ENCODE assay signal across 8 mouse cellular contexts in genomic region chr9:106428719-106429220, GRCm38 (mm10). TPM values are rescaled to one million over a fixed set of nuclear protein-coding genes. Genes with fewer than 3 reads are reported as not detected.
DNase-seq lines count a peak whose midpoint lies in the region; ATAC-seq lines count a peak whose summit lies in the region.

No protein-coding gene starts in this region.

- H3K4me3 ChIP-seq in neural tube, embryonic 11.5 days (ENCODE audit: low read depth, low read length) = peak overlapping the region; percentile 79
- peak overlapping the region; percentile 62 for H3K4me3 ChIP-seq in embryonic facial prominence, embryonic 15.5 days (replicated peaks)
- H3K4me3 ChIP-seq in limb, embryonic 11.5 days (ENCODE audit: low read depth, low read length) = peak overlapping the region; percentile 92
- H3K4me3 ChIP-seq in neural tube, embryonic 13.5 days = peak overlapping the region; percentile 87

- H3K36me3 ChIP-seq in neural tube, embryonic 11.5 days (ENCODE audit: control insufficient read depth, insufficient read depth, low read length) = peaks cover 11% of the 10 kb centered on the region
- peaks cover 32% of the 10 kb centered on the region for H3K36me3 ChIP-seq in embryonic facial prominence, embryonic 15.5 days
- H3K36me3 ChIP-seq in limb, embryonic 11.5 days (ENCODE audit: control insufficient read depth, insufficient read depth, low read length) = peaks cover 19% of the 10 kb centered on the region
- peaks cover 32% of the 10 kb centered on the region for H3K36me3 ChIP-seq in neural tube, embryonic 13.5 days

- H3K27ac ChIP-seq in neural tube, embryonic 11.5 days (ENCODE audit: low read depth, low read length) = peak overlapping the region; percentile 78
- H3K27ac ChIP-seq in embryonic facial prominence, embryonic 15.5 days (replicated peaks) = peak overlapping the region; percentile 98
- H3K27ac ChIP-seq in limb, embryonic 11.5 days (replicated peaks; ENCODE audit: low read depth, low read length) = peak overlapping the region; percentile 89
- peak overlapping the region; percentile 98 for H3K27ac ChIP-seq in neural tube, embryonic 13.5 days (replicated peaks)

- H3K4me1 ChIP-seq in neural tube, embryonic 11.5 days (ENCODE audit: control insufficient read depth, insufficient read depth, low read length) = peaks cover 7% of the 10 kb centered on the region
- H3K4me1 ChIP-seq in embryonic facial prominence, embryonic 15.5 days = peaks cover 12% of the 10 kb centered on the region
- peaks cover 10% of the 10 kb centered on the region; the same call in 1 of the 2 replicates for H3K4me1 ChIP-seq in limb, embryonic 11.5 days (ENCODE audit: control insufficient read depth, insufficient read depth, low read length)
- peaks cover 19% of the 10 kb centered on the region for H3K4me1 ChIP-seq in neural tube, embryonic 13.5 days (replicated peaks)

- H3K4me2 ChIP-seq in neural tube, embryonic 11.5 days (ENCODE audit: low read depth) = peak overlapping the region; percentile 47
- peak overlapping the region; percentile 68 for H3K4me2 ChIP-seq in embryonic facial prominence, embryonic 15.5 days (replicated peaks)
- peak overlapping the region; percentile 55 for H3K4me2 ChIP-seq in limb, embryonic 11.5 days (ENCODE audit: low read depth, severe bottlenecking)
- H3K4me2 ChIP-seq in neural tube, embryonic 13.5 days = peak overlapping the region; percentile 70

- intact Hi-C loops in gastrocnemius, postnatal 36 days (cut with DNase I) = loop anchor here (10.0 kb wide), 1 partner anchor 214 kb away; no protein-coding TSS in a partner anchor

- DNase-seq in neural tube, embryonic 11.5 days (ENCODE audit: low spot score) = no peak
- no peak for DNase-seq in neural tube, embryonic 10.5 days (ENCODE audit: extremely low spot score, low spot score)
- DNase-seq in limb, embryonic 11.5 days (ENCODE audit: low spot score) = no peak
- no peak for DNase-seq in left cerebral cortex, adult 11 months (ENCODE audit: low spot score)
- no peak for DNase-seq in ovary, postnatal 10 days (ENCODE audit: low spot score)
- DNase-seq in gastrocnemius, postnatal 36 days = no peak

- peak overlapping the region; percentile 54 for H3K9ac ChIP-seq in neural tube, embryonic 11.5 days (ENCODE audit: low read length)
- peak overlapping the region; percentile 44; the same call in 1 of the 2 replicates for H3K9ac ChIP-seq in embryonic facial prominence, embryonic 15.5 days
- H3K9ac ChIP-seq in limb, embryonic 11.5 days (ENCODE audit: low read length) = peak overlapping the region; percentile 73
- H3K9ac ChIP-seq in neural tube, embryonic 13.5 days = peak overlapping the region; percentile 79

- ATAC-seq in neural tube, embryonic 11.5 days (ENCODE audit: insufficient read depth, low FRiP score, low TSS enrichment) = peak; percentile 47; the same call in 1 of the 2 replicates
- peak; percentile 27 for ATAC-seq in embryonic facial prominence, embryonic 15.5 days (ENCODE audit: insufficient number of reproducible peaks, low FRiP score, low TSS enrichment, low read depth)
- ATAC-seq in limb, embryonic 11.5 days (ENCODE audit: insufficient number of reproducible peaks, low FRiP score, low TSS enrichment, low read depth) = peak; percentile 58
- ATAC-seq in neural tube, embryonic 13.5 days (ENCODE audit: low read depth) = peak; percentile 68

- no peaks in the 10 kb centered on the region for H3K9me3 ChIP-seq in neural tube, embryonic 11.5 days (ENCODE audit: control insufficient read depth, low read length)
- no peaks in the 10 kb centered on the region for H3K9me3 ChIP-seq in embryonic facial prominence, embryonic 15.5 days (replicated peaks)
- H3K9me3 ChIP-seq in limb, embryonic 11.5 days (ENCODE audit: control insufficient read depth, low read length) = no peaks in the 10 kb centered on the region
- no peaks in the 10 kb centered on the region for H3K9me3 ChIP-seq in neural tube, embryonic 13.5 days

- 18% methylated on average over 11 of the region's 11 CpGs for WGBS in neural tube, embryonic 11.5 days
- WGBS in embryonic facial prominence, embryonic 15.5 days = 13% methylated on average over 11 of the region's 11 CpGs
- 21% methylated on average over 11 of the region's 11 CpGs for WGBS in limb, embryonic 11.5 days
- WGBS in neural tube, embryonic 13.5 days = 13% methylated on average over 11 of the region's 11 CpGs

- H3K27me3 ChIP-seq in neural tube, embryonic 11.5 days (ENCODE audit: control insufficient read depth, insufficient read depth, low read length) = no peaks in the 10 kb centered on the region
- no peaks in the 10 kb centered on the region for H3K27me3 ChIP-seq in embryonic facial prominence, embryonic 15.5 days
- H3K27me3 ChIP-seq in limb, embryonic 11.5 days (ENCODE audit: control insufficient read depth, insufficient read depth, low read length) = no peaks in the 10 kb centered on the region
- no peaks in the 10 kb centered on the region for H3K27me3 ChIP-seq in neural tube, embryonic 13.5 days

RNA-seq across cellular contexts. Expression of gene Rpl29, which starts 0.5 kb away (rescaled TPM):
- polyA plus RNA-seq in neural tube, embryonic 11.5 days (2014; fragmentation: Nextera tagmentation; extraction: Ambion mirVana) = 844 and 856 TPM in 2 replicates
- 943 and 957 TPM in 2 replicates for polyA plus RNA-seq in embryonic facial prominence, embryonic 15.5 days (2015; fragmentation: Nextera tagmentation; extraction: Ambion mirVana)
- 1,049 and 1,075 TPM in 2 replicates for polyA plus RNA-seq in limb, embryonic 11.5 days (2014; fragmentation: Nextera tagmentation; extraction: Ambion mirVana)
- 576 and 729 TPM in 2 replicates for polyA plus RNA-seq in neural tube, embryonic 13.5 days (2015; fragmentation: Nextera tagmentation; extraction: Ambion mirVana)
- total RNA-seq in gastrocnemius, postnatal 36 days (2021) = 100 to 1,000 TPM; 218 to 266 TPM

RNA-seq across cellular contexts. Expression of gene Acy1, which starts 9.3 kb away (rescaled TPM):
- polyA plus RNA-seq in neural tube, embryonic 11.5 days (2014; fragmentation: Nextera tagmentation; extraction: Ambion mirVana) = 32.1 and 33.4 TPM in 2 replicates
- polyA plus RNA-seq in embryonic facial prominence, embryonic 15.5 days (2015; fragmentation: Nextera tagmentation; extraction: Ambion mirVana) = 40.6 and 43.7 TPM in 2 replicates
- polyA plus RNA-seq in limb, embryonic 11.5 days (2014; fragmentation: Nextera tagmentation; extraction: Ambion mirVana) = 41.9 and 42.6 TPM in 2 replicates
- 27.9 and 31.0 TPM in 2 replicates for polyA plus RNA-seq in neural tube, embryonic 13.5 days (2015; fragmentation: Nextera tagmentation; extraction: Ambion mirVana)
- 10 to 100 TPM in 1 of 2 experiments, 1 to 10 TPM in 1; 9.0 to 12.3 TPM for total RNA-seq in gastrocnemius, postnatal 36 days (2021)

RNA-seq across cellular contexts. Expression of gene Abhd14b, which starts 18.5 kb away (rescaled TPM):
- 7.3 and 7.5 TPM in 2 replicates for polyA plus RNA-seq in neural tube, embryonic 11.5 days (2014; fragmentation: Nextera tagmentation; extraction: Ambion mirVana)
- polyA plus RNA-seq in embryonic facial prominence, embryonic 15.5 days (2015; fragmentation: Nextera tagmentation; extraction: Ambion mirVana) = 34.7 and 44.1 TPM in 2 replicates
- polyA plus RNA-seq in limb, embryonic 11.5 days (2014; fragmentation: Nextera tagmentation; extraction: Ambion mirVana) = 7.9 and 9.3 TPM in 2 replicates
- polyA plus RNA-seq in neural tube, embryonic 13.5 days (2015; fragmentation: Nextera tagmentation; extraction: Ambion mirVana) = 5.9 and 6.9 TPM in 2 replicates
- 1 to 10 TPM; 3.5 to 4.5 TPM for total RNA-seq in gastrocnemius, postnatal 36 days (2021)

RNA-seq across cellular contexts. Expression of gene Abhd14a, which starts 18.7 kb away (rescaled TPM):
- polyA plus RNA-seq in neural tube, embryonic 11.5 days (2014; fragmentation: Nextera tagmentation; extraction: Ambion mirVana) = 33.9 and 38.6 TPM in 2 replicates
- 75.6 and 87.0 TPM in 2 replicates for polyA plus RNA-seq in embryonic facial prominence, embryonic 15.5 days (2015; fragmentation: Nextera tagmentation; extraction: Ambion mirVana)
- 39.6 and 43.2 TPM in 2 replicates for polyA plus RNA-seq in limb, embryonic 11.5 days (2014; fragmentation: Nextera tagmentation; extraction: Ambion mirVana)
- polyA plus RNA-seq in neural tube, embryonic 13.5 days (2015; fragmentation: Nextera tagmentation; extraction: Ambion mirVana) = 49.7 and 57.4 TPM in 2 replicates
- 10 to 100 TPM; 14.6 to 15.7 TPM for total RNA-seq in gastrocnemius, postnatal 36 days (2021)

RNA-seq across cellular contexts. Expression of gene Pcbp4, which starts 24.3 kb away (rescaled TPM):
- 267 and 278 TPM in 2 replicates for polyA plus RNA-seq in neural tube, embryonic 11.5 days (2014; fragmentation: Nextera tagmentation; extraction: Ambion mirVana)
- 115 and 117 TPM in 2 replicates for polyA plus RNA-seq in embryonic facial prominence, embryonic 15.5 days (2015; fragmentation: Nextera tagmentation; extraction: Ambion mirVana)
- 162 and 172 TPM in 2 replicates for polyA plus RNA-seq in limb, embryonic 11.5 days (2014; fragmentation: Nextera tagmentation; extraction: Ambion mirVana)
- 257 and 262 TPM in 2 replicates for polyA plus RNA-seq in neural tube, embryonic 13.5 days (2015; fragmentation: Nextera tagmentation; extraction: Ambion mirVana)
- total RNA-seq in gastrocnemius, postnatal 36 days (2021) = 10 to 100 TPM; 58.0 to 58.3 TPM
